Mouse (Mus musculus) spleen, adult 2 months (tissue): ENCODE data around the gene Plppr2. TPM values are rescaled to one million over a fixed set of nuclear protein-coding genes. Genes with fewer than 3 reads are reported as not detected.
A peak's percentile ranks its signal among the peaks of the same experiment; 100 is the strongest.

Experiments
- DNase-seq, 2 experiments: peaks; one replicate each; pipeline versions ENCODE4 v3.0.0 to v3.0.0-alpha.2; 2012 to 2021; ENCODE audit warnings: low spot score in 2 of 2, low read depth in 1 of 2
- H3K27ac ChIP-seq: fragments of 200-500 bp; 2 replicates; pipeline ENCODE4 v1.5.1; 2012; ENCODE audit warnings: low read length, inconsistent platforms; ENCODE audit not compliant: insufficient read depth
- H3K27me3 ChIP-seq: fragments of 200-500 bp; 2 replicates; pipeline ENCODE4 v1.6.1; 2012; ENCODE audit warnings: mild to moderate bottlenecking, moderate library complexity, low read length, inconsistent platforms; ENCODE audit not compliant: control insufficient read depth, insufficient read depth
- H3K36me3 ChIP-seq: fragments of 200-500 bp; 2 replicates; pipeline ENCODE4 v1.6.1; 2012; ENCODE audit warnings: mild to moderate bottlenecking, low read length, inconsistent platforms; ENCODE audit not compliant: control insufficient read depth, insufficient read depth
- H3K4me1 ChIP-seq: fragments of 200-500 bp; 2 replicates; pipeline ENCODE4 v1.6.1; 2011; ENCODE audit warnings: inconsistent platforms; ENCODE audit not compliant: control insufficient read depth, insufficient read depth, insufficient read length
- H3K4me3 ChIP-seq: fragments of 200-500 bp; 2 replicates; pipeline ENCODE4 v1.5.1; 2011; ENCODE audit warnings: mild to moderate bottlenecking, inconsistent platforms; ENCODE audit not compliant: insufficient read depth, insufficient read length; ENCODE audit errors: extremely low read depth
- CTCF ChIP-seq: fragments of 200-500 bp; IDR thresholded peaks from 2 replicates; pipeline ENCODE4 v1.5.1; 2011; ENCODE audit warnings: mild to moderate bottlenecking, inconsistent platforms; ENCODE audit not compliant: insufficient read depth, insufficient read length, insufficient replicate concordance; ENCODE audit errors: extremely low read depth
- POLR2A ChIP-seq: fragments of 200-500 bp; IDR thresholded peaks from 2 replicates; pipeline ENCODE4 v1.6.1; 2011; ENCODE audit warnings: low read depth, low read length, inconsistent platforms
- WGBS: fragments of 180-500 bp; shearing (Covaris S2); methylation state at CpG from one replicate; pipeline ENCODE4 v1.1.7; 2018; 5-methylcytosine and 5-hydroxymethylcytosine counted together
- polyA plus RNA-seq: library from polyadenylated mRNA; depleted of rRNA; stranded (reverse); fragments of >200 nt; gene quantifications from 2 replicates; pipeline ENCODE4 v1.2.3, GENCODE M21; 2012

The Plppr2 gene
- polyA plus RNA-seq, 1 experiment, result 2.6 TPM

GRCm38 (mm10) chr9:21924099-21924493 lies 12.7 kb upstream of the Plppr2 start:
- no peaks in the 10 kb centered on the region for H3K36me3 ChIP-seq
- no peak overlapping the region for H3K4me3 ChIP-seq
- no peak overlapping the region for H3K27ac ChIP-seq
- no peaks in the 10 kb centered on the region; the same call in none of the 2 replicates for H3K4me1 ChIP-seq
- peak in 1 of 2 experiments; percentile 21 for DNase-seq
- TF ChIP-seq POLR2A, result no peak
- TF ChIP-seq CTCF, result no peak
- H3K27me3 ChIP-seq, result no peaks in the 10 kb centered on the region
- WGBS, result 44% methylated on average over 6 of the region's 6 CpGs

GRCm38 (mm10) chr9:21925034-21925433 lies 11.8 kb upstream of the Plppr2 start:
- Histone ChIP-seq H3K27ac (no peak overlapping the region), H3K36me3 (no peaks in the 10 kb centered on the region), H3K27me3 (no peaks in the 10 kb centered on the region), H3K4me1 (no peaks in the 10 kb centered on the region; the same call in none of the 2 replicates), H3K4me3 (no peak overlapping the region)
- DNase-seq, result no peak
- TF ChIP-seq POLR2A, result no peak
- 82% methylated on average over 3 of the region's 3 CpGs for WGBS

GRCm38 (mm10) chr9:21925506-21925905 lies 11.3 kb upstream of the Plppr2 start:
- no peak for DNase-seq
- Histone ChIP-seq H3K4me3 (no peak overlapping the region), H3K36me3 (no peaks in the 10 kb centered on the region), H3K4me1 (no peaks in the 10 kb centered on the region; the same call in none of the 2 replicates), H3K27me3 (no peaks in the 10 kb centered on the region), H3K27ac (no peak overlapping the region)
- TF ChIP-seq POLR2A, result no peak
- no peak for TF ChIP-seq CTCF
- 87% methylated on average over 1 of the region's 1 CpGs for WGBS

GRCm38 (mm10) chr9:21926155-21926554 lies 10.7 kb upstream of the Plppr2 start:
- no peak overlapping the region for H3K27ac ChIP-seq
- 72% methylated on average over 6 of the region's 6 CpGs for WGBS
- DNase-seq, result no peak

GRCm38 (mm10) chr9:21926784-21927183 lies 10.0 kb upstream of the Plppr2 start:
- Histone ChIP-seq H3K27me3 (no peaks in the 10 kb centered on the region), H3K4me3 (peak overlapping the region; percentile 44), H3K36me3 (no peaks in the 10 kb centered on the region), H3K4me1 (no peaks in the 10 kb centered on the region; the same call in none of the 2 replicates), H3K27ac (no peak overlapping the region)
- WGBS, result 10% methylated on average over 6 of the region's 6 CpGs
- DNase-seq, result no peak
- no peak for TF ChIP-seq CTCF
- TF ChIP-seq POLR2A, result no peak

More at GRCm38 (mm10) chr9:21926155-21926554, 10.7 kb upstream of the Plppr2 start:
- H3K4me3 ChIP-seq, result no peak overlapping the region
- no peaks in the 10 kb centered on the region for H3K27me3 ChIP-seq
- TF ChIP-seq CTCF, result no peak
- TF ChIP-seq POLR2A, result no peak
- no peaks in the 10 kb centered on the region; the same call in none of the 2 replicates for H3K4me1 ChIP-seq
- no peaks in the 10 kb centered on the region for H3K36me3 ChIP-seq

GRCm38 (mm10) chr9:21927208-21927753 lies 9.6 kb upstream of the Plppr2 start, which contains the start of the genes Ccdc159 and Tmem205:
Gene Ccdc159, plus strand, starts transcription at chr9:21927471.
Gene Tmem205, minus strand, starts transcription at chr9:21927556.
- Histone ChIP-seq H3K27me3 (no peaks in the 10 kb centered on the region), H3K36me3 (no peaks in the 10 kb centered on the region), H3K4me3 (peak within 1 kb of the TSS; percentile 44), H3K27ac (no peak within 1 kb of the TSS), H3K4me1 (no peaks in the 10 kb centered on the region; the same call in none of the 2 replicates)
- TF ChIP-seq CTCF, result no peak
- no peak for TF ChIP-seq POLR2A
- DNase-seq, result no peak
- WGBS, result 1% methylated on average over 28 of the region's 28 CpGs

GRCm38 (mm10) chr9:21929208-21929607 lies 7.6 kb upstream of the Plppr2 start:
- Histone ChIP-seq H3K27ac (no peak overlapping the region), H3K27me3 (no peaks in the 10 kb centered on the region), H3K4me3 (no peak overlapping the region), H3K4me1 (no peaks in the 10 kb centered on the region; the same call in 1 of the 2 replicates), H3K36me3 (no peaks in the 10 kb centered on the region)
- no peak for DNase-seq
- TF ChIP-seq CTCF (no peak), POLR2A (no peak)
- 84% methylated on average over 3 of the region's 3 CpGs for WGBS
